Mouse (Mus musculus) stomach, embryonic 14.5 days (tissue): Measurements from ENCODE around the gene Mecom. TPM values are rescaled to one million over a fixed set of nuclear protein-coding genes. Genes with fewer than 3 reads are reported as not detected.

Source experiments
- ATAC-seq: fragments of 200-750 bp; cut with Nextera tagmentation; 2 replicates; pipeline ENCODE4 v1.8.0; 2017; ENCODE audit warnings: low read depth, moderate TSS enrichment; ENCODE audit not compliant: insufficient number of reproducible peaks, insufficient read depth, low FRiP score
- H3K27ac ChIP-seq: fragments of 300-500 bp; sonication (generic); 2 replicates; pipeline ENCODE4 v1.5.1; 2014; ENCODE audit warnings: mild to moderate bottlenecking, low read length, moderate library complexity, mixed read lengths
- H3K27me3 ChIP-seq: fragments of 300-500 bp; sonication (generic); 2 replicates; pipeline ENCODE4 v1.6.1; 2014; ENCODE audit warnings: low read length, control low read depth, mixed read lengths; ENCODE audit not compliant: control insufficient read depth, insufficient read depth
- H3K36me3 ChIP-seq: fragments of 300-500 bp; sonication (generic); 2 replicates; pipeline ENCODE4 v1.6.1; 2014; ENCODE audit warnings: mild to moderate bottlenecking, control low read depth, low read length, moderate library complexity, mixed read lengths; ENCODE audit not compliant: control insufficient read depth, insufficient read depth
- H3K4me1 ChIP-seq: fragments of 300-500 bp; sonication (generic); 2 replicates; pipeline ENCODE4 v1.6.1; 2014; ENCODE audit warnings: low read length, control low read depth, mixed read lengths; ENCODE audit not compliant: control insufficient read depth, insufficient read depth
- H3K4me2 ChIP-seq: fragments of 300-500 bp; sonication (generic); replicated peaks from 2 replicates; pipeline ENCODE4 v1.6.1; 2014; ENCODE audit warnings: low read depth, low read length, control low read depth
- H3K4me3 ChIP-seq: fragments of 300-500 bp; sonication (generic); 2 replicates; pipeline ENCODE4 v1.5.1; 2014; ENCODE audit warnings: low read depth, low read length, control low read depth
- H3K9ac ChIP-seq: fragments of 300-500 bp; sonication (generic); replicated peaks from 2 replicates; pipeline ENCODE4 v1.6.1; 2014; ENCODE audit warnings: low read depth, mild to moderate bottlenecking, control low read depth, low read length, moderate library complexity, mixed read lengths
- H3K9me3 ChIP-seq: fragments of 300-500 bp; sonication (generic); 2 replicates; pipeline ENCODE4 v1.6.1; 2016; ENCODE audit warnings: low read depth, low read length, control low read depth; ENCODE audit not compliant: control insufficient read depth
- WGBS: fragments of 180-500 bp; shearing (Covaris S2); extraction: QIAGEN DNeasy Blood & Tissue Kit; methylation state at CpG from one replicate; pipeline ENCODE4 v1.1.7; 2014; 5-methylcytosine and 5-hydroxymethylcytosine counted together
- polyA plus RNA-seq: library from polyadenylated mRNA; unstranded; fragments of >200 nt; fragmentation: Nextera tagmentation; extraction: Ambion mirVana; gene quantifications from 2 replicates; pipeline ENCODE4 v1.2.1, GENCODE M21; 2014

Mecom gene
- polyA plus RNA-seq, 1 experiment from 2014 or later: 101 TPM

DNA sequence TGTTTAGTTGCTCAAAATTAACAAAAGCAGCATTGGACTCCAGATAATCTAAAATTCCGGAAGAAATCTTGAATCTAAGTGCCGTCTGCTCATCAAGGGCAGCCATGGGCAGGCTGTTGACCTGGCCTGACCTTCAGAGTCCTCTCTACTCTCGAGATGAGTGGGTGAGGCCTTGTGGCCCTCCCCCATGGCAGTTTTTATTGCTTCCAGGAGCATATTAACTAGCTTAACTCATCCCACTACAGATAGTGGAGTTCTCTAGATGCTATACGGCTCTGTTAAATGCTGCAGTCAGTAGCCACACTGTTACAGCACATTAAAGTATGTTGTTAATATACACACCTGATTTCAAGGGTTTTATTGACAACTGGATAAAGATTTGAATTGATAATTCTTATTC, 333.2 kb downstream of the Mecom start:
- Histone ChIP-seq H3K9ac (no peak overlapping the region), H3K27me3 (no peaks in the 10 kb centered on the region), H3K4me3 (no peak overlapping the region), H3K36me3 (no peaks in the 10 kb centered on the region), H3K9me3 (no peaks in the 10 kb centered on the region), H3K27ac (no peak overlapping the region), H3K4me1 (peaks cover 14% of the 10 kb centered on the region), H3K4me2 (no peak overlapping the region)
- 65% methylated on average over 4 of the region's 4 CpGs for WGBS
- ATAC-seq: no peak

DNA sequence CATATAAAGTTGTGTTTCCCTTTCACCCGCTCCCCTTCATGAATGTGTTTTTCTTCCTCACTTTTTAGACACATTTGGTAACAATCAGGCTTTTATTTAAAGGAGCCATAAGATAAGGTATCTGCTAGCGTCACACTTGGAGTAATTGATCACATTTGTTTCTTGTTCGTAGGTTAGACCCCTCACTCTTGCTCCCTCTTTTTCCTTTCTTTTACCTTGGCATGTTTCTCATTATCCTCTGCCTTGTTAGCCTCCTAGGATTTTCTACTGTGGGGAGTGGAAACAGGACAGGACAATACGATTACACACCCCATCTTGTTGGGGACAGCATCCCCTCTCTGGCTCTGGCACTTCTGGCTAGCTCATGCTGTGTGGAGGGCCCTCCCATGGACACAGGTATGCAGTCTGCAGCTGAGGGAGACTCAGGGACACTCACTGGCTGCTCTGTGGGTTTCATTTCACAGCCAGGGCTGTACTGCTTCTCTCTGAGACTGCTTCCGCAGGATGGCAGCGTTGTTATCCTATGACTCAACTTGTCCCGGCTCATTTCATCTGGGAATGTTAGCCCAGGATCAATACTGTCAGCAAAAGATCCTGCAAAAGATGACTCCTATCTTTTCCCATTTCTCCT, 334.2 kb downstream of the Mecom start:
- ATAC-seq: 0 out of 2 replicates have a peak, but pooled peaks have one; percentile 56
- Histone ChIP-seq H3K9me3 (no peaks in the 10 kb centered on the region), H3K36me3 (no peaks in the 10 kb centered on the region), H3K27ac (peak overlapping the region; percentile 33; the same call in 1 of the 2 replicates), H3K4me1 (peaks cover 8% of the 10 kb centered on the region; the same call in 1 of the 2 replicates), H3K4me3 (no peak overlapping the region), H3K4me2 (no peak overlapping the region), H3K27me3 (no peaks in the 10 kb centered on the region), H3K9ac (no peak overlapping the region)
- WGBS: 27% methylated on average over 7 of the region's 7 CpGs

DNA sequence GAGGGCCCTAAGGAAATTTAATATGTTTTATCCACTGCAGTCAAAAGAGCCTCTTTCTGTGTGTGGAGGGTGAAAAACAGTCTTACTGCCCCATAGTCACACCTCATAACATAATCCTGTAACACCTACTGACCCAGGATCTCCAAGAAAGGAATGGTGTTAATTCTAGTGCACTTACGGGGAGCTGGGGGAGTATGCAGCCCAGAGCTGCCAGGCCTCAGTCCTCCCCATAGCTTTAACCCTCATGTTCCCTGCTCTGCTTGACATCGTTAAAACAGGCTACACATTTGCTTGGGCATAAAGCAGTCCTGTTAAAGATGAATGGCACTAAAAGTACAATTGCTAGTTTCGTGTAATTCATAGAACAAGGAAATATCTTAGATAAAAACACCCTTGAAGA, 335.0 kb downstream of the Mecom start:
- ATAC-seq: no peak

DNA sequence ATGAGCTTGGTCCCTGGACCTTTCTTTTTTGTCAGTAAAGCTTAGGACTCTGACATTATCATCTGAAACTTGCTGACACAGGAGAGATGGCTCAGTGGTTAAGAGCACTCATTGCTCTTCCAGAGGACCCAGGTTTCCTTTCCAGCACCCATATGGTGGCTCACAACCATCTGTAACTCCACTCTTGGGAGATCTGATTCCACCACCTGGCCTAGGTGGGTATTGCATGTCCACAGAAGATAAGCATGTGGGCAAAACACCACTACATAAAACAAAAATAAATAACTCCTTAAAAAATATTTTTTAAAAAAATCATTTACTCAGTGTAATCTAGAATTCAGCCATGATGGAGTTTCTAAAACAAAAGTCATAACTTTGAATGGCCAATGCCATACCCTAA, 338.7 kb downstream of the Mecom start:
- Histone ChIP-seq H3K9me3 (no peaks in the 10 kb centered on the region), H3K27ac (no peak overlapping the region), H3K27me3 (no peaks in the 10 kb centered on the region), H3K9ac (no peak overlapping the region), H3K4me2 (no peak overlapping the region), H3K4me3 (no peak overlapping the region), H3K36me3 (no peaks in the 10 kb centered on the region), H3K4me1 (peaks cover 15% of the 10 kb centered on the region)
- ATAC-seq: no peak

More for the DNA sequence above, 335.0 kb downstream of the Mecom start:
- Histone ChIP-seq H3K27me3 (no peaks in the 10 kb centered on the region), H3K4me2 (no peak overlapping the region), H3K4me1 (peaks cover 8% of the 10 kb centered on the region; the same call in 1 of the 2 replicates), H3K27ac (no peak overlapping the region), H3K36me3 (no peaks in the 10 kb centered on the region), H3K4me3 (no peak overlapping the region), H3K9me3 (no peaks in the 10 kb centered on the region), H3K9ac (no peak overlapping the region)
- 49% methylated on average over 3 of the region's 3 CpGs for WGBS

DNA sequence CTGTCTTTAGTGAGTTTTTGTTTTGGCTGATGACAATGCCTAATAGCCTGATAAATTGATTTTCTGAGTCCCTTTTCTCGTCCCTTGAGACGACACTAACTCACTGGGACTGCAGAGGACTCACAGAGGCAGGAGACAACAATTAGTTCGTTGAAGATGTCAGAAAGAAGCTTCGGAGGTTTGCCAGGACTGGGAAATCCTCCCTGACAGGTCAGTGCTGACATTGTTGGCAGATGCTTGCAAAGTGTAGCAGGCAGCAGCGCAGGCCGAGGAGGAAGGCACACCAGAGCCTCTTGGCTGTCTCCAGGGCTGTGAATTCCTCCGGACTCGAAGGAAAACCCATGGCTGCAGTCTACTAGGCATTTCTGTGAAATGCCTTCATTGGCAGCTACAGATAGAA, 339.9 kb downstream of the Mecom start:
- Histone ChIP-seq H3K9ac (no peak overlapping the region), H3K27ac (no peak overlapping the region), H3K27me3 (no peaks in the 10 kb centered on the region), H3K4me1 (peaks cover 11% of the 10 kb centered on the region), H3K4me3 (no peak overlapping the region), H3K9me3 (no peaks in the 10 kb centered on the region), H3K4me2 (no peak overlapping the region), H3K36me3 (no peaks in the 10 kb centered on the region)
- WGBS: 39% methylated on average over 8 of the region's 8 CpGs
- ATAC-seq: no peak

DNA sequence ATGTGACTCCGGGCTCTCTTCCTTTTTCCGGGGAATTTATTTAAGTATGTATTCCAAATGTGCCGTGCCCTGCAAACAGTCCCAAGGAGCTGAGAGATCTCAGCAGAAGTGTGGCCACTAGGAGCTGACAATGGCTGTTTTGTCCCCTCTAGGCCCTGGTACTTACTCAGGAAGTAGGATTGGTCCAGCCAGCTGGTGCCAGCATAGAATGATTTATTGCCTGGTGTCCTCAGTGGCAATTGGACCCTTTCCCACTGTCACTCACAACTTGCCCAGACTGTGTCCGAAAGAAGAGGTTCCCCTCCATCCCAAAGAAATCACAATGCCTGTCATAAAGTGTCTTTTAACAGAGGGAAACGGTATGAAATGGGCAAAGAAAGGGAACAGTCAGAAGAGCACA, 340.4 kb downstream of the Mecom start:
- Histone ChIP-seq H3K9ac (no peak overlapping the region), H3K36me3 (no peaks in the 10 kb centered on the region), H3K4me2 (no peak overlapping the region), H3K9me3 (no peaks in the 10 kb centered on the region), H3K27ac (no peak overlapping the region), H3K27me3 (no peaks in the 10 kb centered on the region), H3K4me3 (no peak overlapping the region), H3K4me1 (peaks cover 11% of the 10 kb centered on the region; the same call in 1 of the 2 replicates)
- 43% methylated on average over 5 of the region's 5 CpGs for WGBS
- no peak for ATAC-seq

DNA sequence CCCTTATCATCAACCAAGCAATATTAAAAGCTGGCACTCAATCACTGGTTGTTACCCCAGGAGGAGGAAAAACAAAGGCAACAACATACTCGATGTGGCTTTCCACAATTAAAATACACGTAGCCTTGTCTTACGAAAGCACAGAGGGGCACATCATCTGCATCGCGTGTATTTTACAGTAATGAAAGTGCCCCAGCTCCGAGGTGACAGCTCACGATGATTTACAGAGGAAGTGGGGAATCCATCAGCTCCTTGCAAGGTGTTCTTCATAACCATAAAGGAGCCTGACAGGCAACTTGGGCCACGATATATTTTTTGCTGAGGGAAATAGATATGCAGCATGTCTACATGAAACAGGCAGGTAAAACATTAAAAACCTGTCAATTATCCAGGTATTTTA, 341.7 kb downstream of the Mecom start:
- no peak for ATAC-seq

DNA sequence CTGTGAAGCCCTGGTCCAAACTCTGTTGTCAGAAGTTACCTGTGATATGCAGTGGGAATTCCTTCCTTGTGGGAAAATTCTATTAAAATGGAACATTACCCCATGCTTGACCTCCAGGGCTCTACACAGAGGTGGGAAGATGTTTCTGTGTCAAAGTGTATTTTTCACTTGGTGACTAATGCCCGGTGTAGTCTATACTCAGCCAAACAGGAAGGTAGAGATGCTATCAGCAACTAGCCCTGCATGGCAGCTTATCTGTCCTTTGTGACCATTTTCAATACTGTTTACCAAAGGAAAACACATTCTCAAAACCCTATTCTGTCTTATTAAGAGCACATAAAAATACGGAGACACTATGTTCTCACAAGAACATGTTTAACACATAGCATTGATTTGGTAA, 344.0 kb downstream of the Mecom start:
- Histone ChIP-seq H3K4me1 (peaks cover 7% of the 10 kb centered on the region; the same call in 1 of the 2 replicates), H3K9ac (no peak overlapping the region), H3K4me2 (no peak overlapping the region), H3K27me3 (no peaks in the 10 kb centered on the region), H3K4me3 (no peak overlapping the region), H3K9me3 (no peaks in the 10 kb centered on the region), H3K36me3 (no peaks in the 10 kb centered on the region), H3K27ac (no peak overlapping the region)
- no peak for ATAC-seq
- 50% methylated on average over 2 of the region's 2 CpGs for WGBS

More for the DNA sequence above, 341.7 kb downstream of the Mecom start:
- WGBS: 58% methylated on average over 8 of the region's 8 CpGs
- no peaks in the 10 kb centered on the region for H3K9me3 ChIP-seq
- no peaks in the 10 kb centered on the region for H3K27me3 ChIP-seq
- H3K36me3 ChIP-seq: no peaks in the 10 kb centered on the region
- H3K27ac ChIP-seq: no peak overlapping the region
- H3K4me2 ChIP-seq: no peak overlapping the region
- H3K9ac ChIP-seq: no peak overlapping the region
- H3K4me1 ChIP-seq: peaks cover 11% of the 10 kb centered on the region; the same call in 1 of the 2 replicates
- no peak overlapping the region for H3K4me3 ChIP-seq

DNA sequence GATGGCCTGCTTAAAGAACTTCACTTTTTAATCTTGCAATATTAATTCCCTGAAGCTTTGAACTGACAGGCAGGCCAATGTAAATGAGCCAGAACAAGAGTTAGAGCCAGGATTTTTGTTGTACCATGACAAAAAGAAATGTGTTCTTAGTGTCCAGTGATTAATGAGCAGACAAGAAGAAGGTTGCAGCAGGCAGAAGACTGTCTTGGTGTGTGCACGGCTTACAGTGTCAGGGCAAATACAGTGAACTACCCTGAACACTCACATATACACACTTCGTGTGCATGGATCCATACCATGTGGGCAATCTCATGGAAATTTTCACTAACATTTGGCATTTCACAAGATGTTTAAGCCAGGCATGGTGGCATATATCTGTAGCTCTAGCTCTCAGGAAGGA, 349.0 kb downstream of the Mecom start:
- H3K4me1 ChIP-seq: no peaks in the 10 kb centered on the region
- no peaks in the 10 kb centered on the region for H3K27me3 ChIP-seq
- no peak overlapping the region for H3K4me2 ChIP-seq
- no peaks in the 10 kb centered on the region for H3K36me3 ChIP-seq
- 54% methylated on average over 2 of the region's 2 CpGs for whole genome bisulfite sequencing
- no peak for ATAC-seq
- no peak overlapping the region for H3K9ac ChIP-seq
- H3K4me3 ChIP-seq: no peak overlapping the region
- no peak overlapping the region for H3K27ac ChIP-seq
- H3K9me3 ChIP-seq: no peaks in the 10 kb centered on the region
